Mouse (Mus musculus) neutrophil, adult 5-6 weeks (primary cell): Measurements from ENCODE around the gene Dazap2. TPM values are rescaled to one million over a fixed set of nuclear protein-coding genes. Genes with fewer than 3 reads are reported as not detected.

Source experiments
- ATAC-seq: fragments of 151-379, 151-347 bp; 2 replicates; pipeline ENCODE4 v1.8.0; 2017; ENCODE audit warnings: mild to moderate bottlenecking, moderate TSS enrichment; ENCODE audit not compliant: insufficient number of reproducible peaks, poor library complexity, low FRiP score, severe bottlenecking; ENCODE audit errors: extremely low read depth
- total RNA-seq: library from RNA; stranded (forward); fragments of 200-1000 nt; gene quantifications from 2 replicates; pipeline ENCODE4 v1.2.3, GENCODE M21; 2017

The Dazap2 gene
- total RNA-seq, 1 experiment from 2014 or later: 376 TPM

DNA sequence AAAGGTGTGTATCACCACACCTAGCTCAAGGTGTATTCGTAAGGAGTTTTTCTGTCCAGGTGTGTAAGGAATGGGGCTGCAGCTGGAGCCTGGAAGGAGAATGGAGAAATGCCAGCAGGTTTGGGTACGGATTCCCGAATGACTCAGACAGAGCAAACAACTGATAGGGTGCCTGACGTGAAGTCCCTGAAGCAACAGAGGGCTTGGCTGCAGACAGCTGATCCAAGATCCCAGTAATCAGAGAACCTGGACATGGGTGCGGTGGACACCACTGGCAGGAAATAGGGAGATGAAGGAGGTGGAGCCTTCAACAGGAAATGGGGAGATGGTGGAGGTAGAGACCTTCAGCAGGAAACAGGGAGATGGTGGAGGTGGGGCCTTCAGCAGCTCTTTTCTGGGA, 17.2 kb downstream of the Dazap2 start:
- no peak for ATAC-seq

DNA sequence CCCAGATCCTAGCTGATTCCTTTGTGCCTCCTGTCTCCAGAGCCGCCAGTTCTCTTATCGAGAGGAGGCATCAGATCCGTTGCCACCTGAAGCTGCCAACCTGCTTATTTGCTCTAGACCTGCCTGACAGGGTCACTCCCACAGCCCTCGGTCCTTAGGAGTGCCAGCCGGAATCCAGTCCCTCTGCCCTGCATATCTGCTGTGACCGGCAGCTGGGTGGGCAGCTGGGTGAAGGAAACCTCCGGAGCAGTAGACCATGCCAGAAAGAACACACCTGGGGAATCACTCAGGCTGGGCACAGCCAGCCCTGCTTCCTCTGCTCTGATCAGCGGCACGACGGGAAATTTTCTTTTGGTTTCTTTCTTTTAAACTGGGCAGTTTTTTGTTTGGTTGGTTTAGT, 18.2 kb downstream of the Dazap2 start:
- peak; percentile 24; the same call in 1 of the 2 replicates for ATAC-seq

DNA sequence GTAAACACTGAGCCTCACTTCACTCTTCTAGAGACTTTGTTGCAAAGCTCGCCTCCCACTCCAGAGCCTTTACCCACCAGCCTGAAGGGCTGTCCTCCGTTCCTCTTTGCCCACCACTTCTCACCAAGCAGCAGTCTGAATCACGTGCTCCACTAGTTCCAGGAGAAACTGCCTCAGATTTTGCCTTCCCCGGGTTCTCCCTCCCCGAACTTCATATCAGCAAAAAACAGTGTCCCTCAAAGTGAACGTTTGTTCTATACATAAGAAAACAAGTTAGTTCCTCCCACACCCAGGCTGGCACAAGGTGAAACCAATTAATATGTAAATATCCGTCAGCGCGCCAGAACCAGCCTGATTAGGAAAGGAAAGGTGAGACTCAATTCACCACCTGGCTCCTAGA, 20.1 kb downstream of the Dazap2 start:
- no peak for ATAC-seq

DNA sequence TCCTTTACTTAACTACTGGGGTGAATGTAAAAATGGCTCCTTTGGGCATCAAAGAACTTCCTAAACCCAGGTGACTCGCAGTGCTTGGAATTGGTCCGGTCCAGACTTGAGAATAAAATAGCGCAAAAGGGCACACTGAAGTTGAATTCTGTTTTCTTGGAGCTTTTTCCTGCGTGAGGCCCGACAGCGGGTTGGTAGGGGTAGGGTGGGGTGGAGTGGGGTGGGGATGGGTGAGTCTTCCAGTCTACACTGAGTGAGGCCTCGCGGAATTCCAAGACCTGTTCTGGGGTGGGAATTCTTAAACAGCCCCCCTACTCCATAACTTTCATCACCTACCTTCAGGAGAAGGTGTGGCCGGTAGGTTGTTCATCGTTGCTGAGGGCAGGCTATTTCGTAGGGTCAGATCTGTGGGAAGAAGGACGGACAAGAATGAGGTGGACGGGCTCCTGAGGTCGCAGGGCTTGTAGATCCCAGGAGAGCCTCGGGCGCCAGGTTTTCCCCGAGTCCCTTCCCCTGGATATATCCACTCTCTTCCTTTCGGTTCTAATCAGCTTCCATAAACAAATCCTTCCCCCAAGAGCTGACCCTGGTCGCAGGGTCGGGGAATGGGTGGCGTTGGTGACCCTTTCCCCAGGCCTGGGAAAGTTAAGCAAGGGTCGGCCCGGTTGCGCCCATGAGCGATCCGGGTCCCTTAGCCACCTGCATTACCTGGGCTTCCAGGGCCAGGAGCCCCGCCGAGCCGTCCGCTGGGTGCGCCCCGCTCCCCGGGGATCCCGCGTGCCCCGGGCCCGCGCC, 20.9 kb downstream of the Dazap2 start:
- ATAC-seq: no peak

DNA sequence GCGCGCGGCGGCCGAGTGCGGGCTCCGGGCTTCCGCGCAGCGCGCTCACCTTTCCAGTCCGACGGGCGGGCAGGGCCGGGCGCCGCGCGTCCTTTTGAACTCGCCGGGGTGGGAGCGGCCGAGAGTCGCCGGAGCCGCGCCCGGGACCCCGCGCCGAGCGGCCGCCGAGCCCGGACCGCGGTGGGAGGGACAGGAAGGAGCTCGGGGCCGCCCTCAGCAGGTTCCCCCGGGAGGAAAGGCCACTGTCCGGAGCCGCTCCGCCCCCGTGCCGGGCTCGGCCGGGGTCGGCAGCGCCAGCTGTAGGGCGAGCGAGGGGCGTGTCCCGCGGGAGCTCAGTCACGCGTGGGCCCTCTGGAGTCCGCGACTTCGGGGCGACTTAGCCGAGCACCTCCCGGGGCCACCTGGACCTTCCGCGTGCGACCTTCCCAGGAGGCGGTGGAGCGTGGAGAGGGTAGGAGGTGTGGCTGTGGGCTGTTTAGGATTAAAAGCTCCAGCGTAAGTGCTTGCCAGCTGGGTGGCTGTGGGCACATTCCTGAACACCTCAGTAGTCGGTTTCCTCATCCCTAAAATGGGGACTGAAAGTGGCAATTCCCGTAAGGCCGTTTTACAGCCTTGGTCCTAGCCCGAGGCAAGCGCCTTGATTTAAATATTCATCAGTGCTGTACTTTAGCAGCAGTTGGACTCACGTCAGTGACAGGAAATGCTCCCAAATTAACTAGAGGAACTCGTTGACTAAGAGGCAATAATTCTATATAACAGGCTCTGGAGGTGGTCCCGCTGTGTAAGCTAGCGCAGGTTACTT, 21.8 kb downstream of the Dazap2 start, which contains the start of gene Smagp:
Gene Smagp (minus strand): TSS at position 241 of the 802 bp plus-strand sequence.
- 0 out of 2 replicates have a peak, but pooled peaks have one; percentile 11 for ATAC-seq

DNA sequence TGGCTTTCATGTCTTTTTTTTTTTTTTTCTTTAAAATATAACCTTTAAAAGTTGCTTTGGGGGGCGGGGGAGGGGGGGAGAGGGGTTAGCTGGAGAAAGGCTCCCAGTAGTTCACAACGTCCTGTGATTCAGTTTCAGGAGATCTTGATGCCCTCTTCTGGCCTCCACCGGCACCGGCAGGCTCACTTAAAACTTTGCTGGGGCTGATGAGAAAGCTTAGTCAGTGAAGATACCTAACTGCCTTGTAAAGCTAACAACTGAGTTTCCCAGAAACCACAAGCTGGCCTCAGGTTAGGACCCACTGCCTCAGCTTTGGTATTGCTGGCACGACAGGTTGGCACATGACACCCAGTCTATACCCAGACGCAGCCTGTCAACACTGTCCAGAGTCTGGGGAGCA, 22.5 kb downstream of the Dazap2 start:
- 0 out of 2 replicates have a peak, but pooled peaks have one; percentile 39 for ATAC-seq

DNA sequence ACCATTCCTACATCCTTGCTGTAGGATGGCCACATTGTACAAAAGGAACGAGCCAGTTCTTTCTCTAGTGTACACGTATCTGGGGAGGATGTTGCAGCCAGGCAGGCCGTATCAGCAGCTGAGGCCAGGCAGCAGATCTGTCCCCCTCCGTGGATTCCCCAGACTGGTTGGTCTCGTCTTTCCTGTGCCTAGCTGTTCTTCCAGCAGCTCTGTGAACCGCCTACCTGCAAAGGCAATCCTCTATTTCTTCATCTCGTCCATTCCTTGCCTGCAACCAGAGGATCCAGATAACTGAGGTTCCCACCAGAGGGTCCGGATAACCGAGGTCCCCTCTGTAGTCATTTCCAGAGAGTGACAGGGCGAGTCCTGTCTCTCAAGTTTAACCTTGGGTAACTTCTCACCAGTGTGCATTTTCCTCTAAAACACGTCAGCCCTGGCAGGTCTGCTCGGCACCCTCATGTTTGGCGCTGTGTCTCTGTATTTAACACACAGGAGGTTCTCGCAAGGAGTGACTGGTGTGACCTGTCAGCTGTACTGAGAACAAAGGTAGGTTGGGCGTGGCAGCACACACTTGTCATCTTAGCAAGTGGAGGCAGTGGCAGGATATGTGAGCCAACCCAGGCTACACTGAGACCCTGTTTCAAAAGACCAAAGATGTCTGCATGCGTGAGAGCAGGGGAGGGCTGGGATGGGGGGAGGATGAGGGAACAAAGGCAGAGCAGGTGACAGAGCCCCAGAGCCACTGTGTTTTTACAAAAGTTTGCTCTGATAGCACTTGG, 25.0 kb downstream of the Dazap2 start:
- ATAC-seq: no peak

DNA sequence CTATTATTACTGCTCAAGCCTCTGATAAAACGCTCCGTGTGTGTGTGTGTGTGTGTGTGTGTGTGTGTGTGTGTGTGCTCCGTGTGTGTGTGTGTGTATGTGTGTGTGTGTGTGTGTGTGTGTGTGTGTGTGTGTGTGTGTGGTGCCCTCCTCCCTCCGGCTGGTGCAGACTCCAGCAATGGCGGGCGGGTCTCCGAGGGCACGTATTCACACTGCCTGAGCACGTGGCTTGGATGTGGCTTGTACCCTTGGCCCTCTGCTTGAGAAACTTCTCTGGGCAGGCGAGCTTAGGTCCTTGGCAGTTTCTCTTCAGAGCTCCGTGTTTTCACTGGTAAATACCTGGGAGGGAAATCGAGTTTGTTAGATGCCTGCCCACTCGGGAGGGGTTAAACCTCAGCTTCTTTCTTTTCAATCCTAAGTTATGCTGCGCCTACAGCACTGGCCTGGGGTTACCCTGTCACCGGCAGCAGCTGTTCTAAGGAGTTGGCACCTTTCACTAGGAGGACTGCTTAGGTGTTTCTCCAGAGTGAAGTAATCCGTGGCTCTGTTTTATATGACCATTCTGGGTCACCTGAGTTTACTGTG, 26.2 kb downstream of the Dazap2 start:
- no peak for ATAC-seq

DNA sequence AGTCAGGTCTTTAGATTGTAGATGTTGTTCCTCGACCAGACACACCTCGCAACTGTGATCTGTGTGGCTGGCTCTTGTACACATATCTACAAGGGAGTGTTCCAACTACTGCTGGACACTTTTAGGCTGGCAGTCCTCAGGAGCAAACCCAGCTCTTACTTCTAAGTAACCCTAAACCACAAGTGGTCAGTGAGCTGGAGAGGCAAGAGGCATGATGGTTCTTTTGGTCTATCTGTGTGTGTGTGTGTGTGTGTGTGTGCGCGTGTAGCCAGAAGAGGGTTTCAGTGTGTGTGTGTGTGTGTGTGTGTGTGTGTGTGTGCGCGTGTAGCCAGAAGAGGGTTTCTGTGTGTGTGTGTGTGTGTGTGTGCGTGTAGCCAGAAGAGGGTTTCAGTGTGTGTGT, 27.3 kb downstream of the Dazap2 start:
- no peak for ATAC-seq

DNA sequence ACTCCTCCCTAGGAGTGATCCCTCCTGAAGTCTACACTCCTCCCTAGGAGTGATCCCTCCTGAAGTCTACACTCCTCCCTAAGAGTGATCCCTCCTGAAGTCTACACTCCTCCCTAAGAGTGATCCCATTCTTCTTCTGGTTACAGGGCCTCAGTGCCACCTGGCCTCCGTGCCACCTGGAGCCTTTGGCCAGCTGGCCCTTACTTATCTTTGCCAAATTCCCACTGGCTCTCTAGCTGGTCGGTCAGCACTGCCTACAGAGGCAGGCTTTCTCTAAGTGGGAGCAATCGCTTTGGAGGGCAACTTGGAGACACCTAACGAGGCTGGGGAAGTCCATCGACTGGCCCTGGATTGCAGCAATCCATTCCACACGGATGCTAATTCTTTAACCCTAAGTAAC, 31.0 kb downstream of the Dazap2 start:
- no peak for ATAC-seq

DNA sequence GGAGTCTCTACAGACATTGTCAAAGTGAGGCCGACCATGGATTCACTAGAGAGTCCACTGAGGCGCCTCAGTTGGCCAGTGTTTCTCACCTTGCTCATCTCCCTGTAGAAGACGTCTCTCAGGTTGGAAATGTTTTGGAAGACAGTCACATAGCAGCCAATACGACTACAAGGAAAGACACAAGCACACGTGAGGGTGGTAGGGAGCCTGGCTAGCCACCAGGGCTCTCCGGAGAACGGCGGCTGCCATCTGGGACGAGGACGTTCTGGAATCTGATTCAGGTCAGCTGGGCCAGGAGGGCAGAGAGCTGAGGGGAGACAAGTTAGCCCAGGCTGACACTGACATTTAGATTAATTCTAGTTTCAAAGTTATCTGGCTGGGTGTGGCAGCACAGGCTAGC, 35.0 kb downstream of the Dazap2 start:
- ATAC-seq: no peak

DNA sequence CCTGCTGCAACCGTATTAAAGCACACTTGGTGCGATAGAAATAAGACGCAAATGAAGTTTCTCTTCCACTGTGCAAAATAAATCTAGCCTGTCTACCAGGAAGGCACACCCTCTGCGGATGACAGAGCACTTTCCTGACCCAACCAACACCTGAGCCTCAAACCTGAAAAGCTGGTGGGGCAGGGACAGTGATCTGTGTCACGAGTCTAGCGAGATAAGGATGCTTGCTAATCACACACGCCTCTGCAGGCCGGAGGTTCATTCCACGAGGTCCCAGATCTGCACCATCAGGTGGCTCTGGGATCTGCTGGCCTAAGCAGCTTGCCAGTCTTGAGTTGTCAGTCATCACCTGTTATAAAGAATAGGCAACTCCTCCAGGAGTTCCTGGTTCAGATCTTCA, 36.5 kb downstream of the Dazap2 start:
- no peak for ATAC-seq

DNA sequence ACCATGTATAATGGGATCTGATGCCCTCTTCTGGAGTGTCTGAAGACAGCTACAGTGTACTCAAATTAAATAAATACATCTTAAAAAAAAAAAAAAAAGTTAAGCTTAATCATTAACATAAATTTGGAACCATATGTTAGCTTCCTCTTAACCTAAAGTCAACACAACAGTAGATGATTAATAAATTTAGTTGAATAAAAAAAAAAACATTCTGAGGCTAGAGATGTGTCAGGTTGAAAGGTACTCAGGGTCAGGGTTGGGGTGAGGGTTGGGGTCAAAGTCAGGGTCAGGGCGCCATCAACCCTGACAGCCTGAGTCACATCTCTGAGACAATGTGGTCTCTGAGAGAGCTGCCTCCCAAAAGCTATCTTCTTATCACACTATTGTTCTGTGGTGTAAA, 39.1 kb downstream of the Dazap2 start:
- ATAC-seq: no peak

DNA sequence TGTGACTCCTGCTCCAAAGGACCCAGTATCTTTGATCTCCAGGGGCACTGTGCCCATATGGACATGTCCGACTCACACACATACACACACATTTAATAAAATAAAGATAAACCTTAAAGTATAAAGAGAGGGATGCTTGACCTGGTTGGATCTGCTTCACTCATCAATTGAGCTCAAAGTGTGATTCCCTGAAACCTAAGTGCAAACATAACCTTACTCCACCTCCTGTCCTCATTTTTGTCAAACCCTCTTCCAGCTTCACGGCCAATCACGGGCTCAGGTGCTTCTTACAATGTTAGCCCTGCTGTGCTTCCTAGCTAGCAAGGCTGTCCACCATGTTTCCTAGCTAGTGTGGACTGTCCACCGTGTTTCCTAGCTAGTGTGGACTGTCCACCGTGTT, 40.1 kb downstream of the Dazap2 start:
- ATAC-seq: no peak

DNA sequence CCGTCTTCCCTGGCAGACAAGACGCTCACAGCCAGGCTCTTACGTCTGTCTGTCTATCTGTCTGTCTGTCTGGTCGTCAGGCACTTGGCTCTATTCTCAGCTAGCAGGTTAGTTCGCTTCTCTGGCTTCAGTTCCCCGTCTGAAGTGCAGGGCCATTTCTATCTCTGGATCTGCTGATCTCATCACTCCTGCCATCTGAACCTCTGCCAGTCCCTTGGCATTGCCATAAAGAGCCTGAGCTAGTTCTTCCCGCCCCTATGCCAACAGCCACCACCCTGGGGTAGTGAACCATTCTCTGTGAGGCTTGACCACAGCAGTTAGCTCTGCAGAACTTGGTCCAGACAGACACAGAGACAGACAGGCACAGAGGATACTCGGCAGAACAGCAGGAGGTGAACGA, 45.2 kb downstream of the Dazap2 start:
- no peak for ATAC-seq

DNA sequence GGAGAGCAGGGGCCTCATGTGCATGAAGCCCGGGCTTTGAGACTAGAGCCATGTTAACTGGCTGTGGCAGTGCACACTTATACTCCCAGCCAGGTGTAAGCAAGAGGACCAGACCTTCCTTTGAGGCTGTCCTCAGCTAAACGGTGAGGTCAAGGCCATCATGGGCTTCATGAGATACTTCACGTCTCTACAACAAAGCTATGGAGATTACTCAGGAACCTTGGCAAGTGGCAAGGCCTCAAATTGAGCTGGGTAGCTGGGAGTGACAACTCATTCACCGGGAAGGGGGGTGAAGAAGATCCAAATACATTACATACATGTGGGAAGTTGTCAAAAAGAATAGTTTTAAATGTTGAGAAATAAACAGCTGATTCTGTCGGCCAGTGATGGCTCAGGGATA, 45.7 kb downstream of the Dazap2 start:
- no peak for ATAC-seq

DNA sequence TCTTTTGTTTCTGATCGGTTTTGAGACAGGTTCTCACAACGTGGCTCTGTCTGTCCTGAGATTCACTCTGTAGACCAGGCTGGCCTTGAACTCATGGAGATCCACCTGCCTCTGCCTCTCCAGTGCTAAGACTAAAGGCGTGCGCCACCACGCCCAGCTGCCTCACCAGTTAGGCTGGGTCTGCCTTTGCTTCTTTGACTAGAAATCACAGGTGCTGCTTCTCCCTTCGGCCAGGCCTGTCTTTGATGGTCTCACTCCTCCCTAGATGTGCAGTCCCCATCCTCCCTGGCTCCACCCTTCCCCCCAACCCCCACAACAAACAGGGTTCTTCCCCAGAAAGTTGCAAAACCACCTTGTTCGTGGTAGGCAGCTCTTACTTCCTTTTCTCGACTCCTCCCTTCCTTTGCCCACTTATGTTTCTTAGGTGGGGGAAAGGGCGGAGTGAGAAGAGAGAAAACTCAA, 49.7 kb downstream of the Dazap2 start:
- ATAC-seq: peak; percentile 76

DNA sequence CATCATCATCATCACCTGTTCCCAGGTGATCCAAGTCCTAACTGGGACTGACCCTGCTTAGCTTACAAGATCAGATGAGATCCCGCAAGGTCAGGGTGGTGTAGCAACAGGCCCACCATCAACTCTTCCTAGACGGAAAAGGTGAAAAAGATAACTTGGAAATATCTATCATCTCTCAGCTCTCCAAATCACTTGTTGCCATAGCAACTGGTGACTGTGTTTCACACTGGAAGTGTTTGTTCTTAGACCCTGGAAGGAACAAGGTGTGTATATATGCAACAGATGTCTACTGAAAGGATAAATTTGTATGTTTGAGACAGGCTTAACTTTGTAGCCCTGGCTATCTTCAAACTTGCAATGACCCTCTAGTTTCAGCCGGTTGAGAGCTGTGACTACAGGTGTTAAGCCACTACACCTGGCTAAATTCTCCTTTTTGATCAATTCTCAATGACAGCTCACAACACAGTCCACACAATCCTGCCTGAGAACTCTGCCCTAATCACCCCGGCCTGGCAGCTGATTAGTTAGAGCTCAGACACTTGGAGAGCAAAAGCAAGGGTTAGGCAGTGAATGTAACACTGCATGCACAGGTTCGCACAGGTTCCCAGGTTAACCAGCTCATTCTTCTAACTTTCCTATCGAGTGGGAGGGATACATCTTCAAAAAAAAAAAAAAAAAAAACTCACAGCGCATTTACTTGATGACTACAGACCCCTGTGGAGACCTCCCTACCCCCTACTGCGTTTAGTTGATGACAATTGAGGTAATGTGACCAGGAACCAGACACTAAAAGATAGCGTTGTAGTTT, 50.5 kb downstream of the Dazap2 start:
- ATAC-seq: no peak
